Mouse (Mus musculus) neural tube, embryonic 13.5 days (tissue): Measurements from ENCODE around the gene Ddx52. TPM values are rescaled to one million over a fixed set of nuclear protein-coding genes. Genes with fewer than 3 reads are reported as not detected.

Experiments
- ATAC-seq: fragments of 200-750 bp; cut with Nextera tagmentation; 2 replicates; pipeline ENCODE4 v1.8.0; 2017; ENCODE audit warnings: low read depth, mild to moderate bottlenecking, moderate TSS enrichment, moderate library complexity
- H3K27ac ChIP-seq: fragments of 300-500 bp; sonication (generic); replicated peaks from 2 replicates; pipeline ENCODE4 v1.5.1; 2015; ENCODE audit warnings: moderate library complexity, mild to moderate bottlenecking, inconsistent platforms
- H3K27me3 ChIP-seq: fragments of 300-500 bp; sonication (generic); 2 replicates; pipeline ENCODE4 v1.6.1; 2015; ENCODE audit warnings: mild to moderate bottlenecking, inconsistent platforms
- H3K36me3 ChIP-seq: fragments of 300-500 bp; sonication (generic); 2 replicates; pipeline ENCODE4 v1.6.1; 2015; ENCODE audit warnings: mild to moderate bottlenecking, inconsistent platforms
- H3K4me1 ChIP-seq: fragments of 300-500 bp; sonication (generic); replicated peaks from 2 replicates; pipeline ENCODE4 v1.6.1; 2015; ENCODE audit warnings: inconsistent platforms
- H3K4me2 ChIP-seq: fragments of 300-500 bp; sonication (generic); 2 replicates; pipeline ENCODE4 v1.6.1; 2015; ENCODE audit warnings: inconsistent platforms, mild to moderate bottlenecking, moderate library complexity
- H3K4me3 ChIP-seq: fragments of 300-500 bp; sonication (generic); 2 replicates; pipeline ENCODE4 v1.5.1; 2015; ENCODE audit warnings: mild to moderate bottlenecking, inconsistent platforms
- H3K9ac ChIP-seq: fragments of 300-500 bp; sonication (generic); 2 replicates; pipeline ENCODE4 v1.6.1; 2015; ENCODE audit warnings: moderate library complexity, mild to moderate bottlenecking, inconsistent platforms
- H3K9me3 ChIP-seq: fragments of 300-500 bp; sonication (generic); 2 replicates; pipeline ENCODE4 v1.6.1; 2016; ENCODE audit warnings: inconsistent platforms
- WGBS: fragments of 180-500 bp; shearing (Covaris S2); methylation state at CpG from one replicate; pipeline ENCODE4 v1.1.7; 2015; 5-methylcytosine and 5-hydroxymethylcytosine counted together
- polyA plus RNA-seq: library from polyadenylated mRNA; unstranded; fragments of >200 nt; fragmentation: Nextera tagmentation; extraction: Ambion mirVana; gene quantifications from 2 replicates; pipeline ENCODE4 v1.2.1, GENCODE M21; 2015

Ddx52 gene
- polyA plus RNA-seq, 1 experiment from 2014 or later, result 27.7 TPM

DNA sequence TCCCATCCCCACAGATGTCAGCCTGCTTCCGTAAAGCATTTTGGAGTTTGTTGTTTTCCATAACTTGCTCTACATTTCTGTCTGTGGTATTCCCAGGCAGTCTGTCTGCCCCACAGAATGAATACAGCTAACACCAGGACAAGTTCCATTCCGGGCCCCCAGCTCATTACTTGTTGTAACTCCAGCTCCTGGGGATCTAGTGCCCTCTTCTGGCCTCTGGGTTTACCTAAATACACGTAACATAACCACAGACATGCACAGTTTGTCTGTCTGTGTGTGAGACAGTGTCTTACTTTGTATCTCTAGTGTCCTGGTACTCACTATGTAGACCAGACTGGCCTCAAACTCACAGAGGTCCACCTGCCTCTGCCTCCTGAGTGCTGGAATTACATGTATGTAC, 59.4 kb downstream of the Ddx52 start:
- WGBS, result 91% methylated on average over 3 of the region's 3 CpGs
- H3K36me3 ChIP-seq, result peaks cover 96% of the 10 kb centered on the region
- H3K27me3 ChIP-seq, result no peaks in the 10 kb centered on the region
- no peak overlapping the region for H3K4me3 ChIP-seq
- no peak overlapping the region for H3K4me2 ChIP-seq
- no peak for ATAC-seq
- H3K9ac ChIP-seq, result no peak overlapping the region
- no peak overlapping the region for H3K27ac ChIP-seq
- no peaks in the 10 kb centered on the region for H3K9me3 ChIP-seq
- no peaks in the 10 kb centered on the region for H3K4me1 ChIP-seq

- no peaks in the 10 kb centered on the region for H3K27me3 ChIP-seq
- no peak overlapping the region for H3K4me2 ChIP-seq
- H3K27ac ChIP-seq, result no peak overlapping the region
- H3K4me3 ChIP-seq, result no peak overlapping the region
- no peak for ATAC-seq
- 83% methylated on average over 6 of the region's 6 CpGs for WGBS
- H3K9ac ChIP-seq, result no peak overlapping the region
- H3K4me1 ChIP-seq, result no peaks in the 10 kb centered on the region
- no peaks in the 10 kb centered on the region for H3K9me3 ChIP-seq
- peaks cover 85% of the 10 kb centered on the region for H3K36me3 ChIP-seq
Observed at GRCm38 (mm10) chr11:84003986-84004385, 62.1 kb downstream of the Ddx52 start.

DNA sequence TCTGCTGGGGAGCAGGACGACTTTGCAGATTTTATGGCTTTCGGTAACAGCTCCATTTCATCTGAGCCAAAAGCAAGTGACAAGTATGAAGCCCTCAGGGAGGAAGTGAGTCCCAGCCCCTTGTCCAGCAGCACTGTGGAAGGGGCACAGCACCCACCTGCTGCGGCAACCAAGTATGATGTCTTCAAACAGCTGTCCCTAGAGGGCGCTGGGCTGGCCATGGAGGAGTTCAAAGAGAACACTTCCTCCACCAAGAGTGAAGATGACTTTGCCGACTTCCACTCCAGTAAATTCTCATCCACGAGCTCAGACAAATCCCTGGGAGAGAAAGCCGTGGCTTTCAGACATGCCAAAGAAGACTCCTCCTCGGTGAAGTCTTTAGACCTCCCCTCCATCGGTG, 67.1 kb downstream of the Ddx52 start:
- 83% methylated on average over 9 of the region's 9 CpGs for WGBS
- no peak for ATAC-seq
- peaks cover 52% of the 10 kb centered on the region for H3K36me3 ChIP-seq
- no peak overlapping the region for H3K27ac ChIP-seq
- H3K9ac ChIP-seq, result no peak overlapping the region
- H3K9me3 ChIP-seq, result no peaks in the 10 kb centered on the region
- no peak overlapping the region for H3K4me2 ChIP-seq
- H3K27me3 ChIP-seq, result no peaks in the 10 kb centered on the region
- peaks cover 41% of the 10 kb centered on the region for H3K4me1 ChIP-seq
- no peak overlapping the region for H3K4me3 ChIP-seq

DNA sequence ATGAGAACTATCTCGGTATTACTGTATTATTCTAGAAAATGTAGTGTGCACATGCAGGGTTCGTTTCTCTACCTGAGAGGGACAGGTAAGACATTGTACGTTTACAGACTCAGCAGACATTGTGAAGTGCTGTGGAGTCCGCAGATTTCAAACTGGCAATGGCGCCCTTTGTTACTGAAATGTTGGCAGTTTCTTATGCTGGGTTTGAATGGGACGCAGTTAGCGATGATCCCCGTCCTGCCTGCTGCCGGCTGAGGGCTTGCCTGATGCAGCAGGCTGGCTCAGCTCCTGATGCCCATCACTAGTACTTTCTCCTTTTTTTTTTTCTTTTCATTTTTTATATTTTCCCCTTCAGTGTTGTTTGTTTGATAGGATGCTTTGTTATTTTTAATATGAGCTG, 68.5 kb downstream of the Ddx52 start:
- Histone ChIP-seq H3K4me1 (peaks cover 46% of the 10 kb centered on the region), H3K27ac (no peak overlapping the region), H3K36me3 (peaks cover 38% of the 10 kb centered on the region), H3K27me3 (no peaks in the 10 kb centered on the region), H3K4me3 (no peak overlapping the region), H3K9ac (no peak overlapping the region), H3K9me3 (no peaks in the 10 kb centered on the region), H3K4me2 (no peak overlapping the region)
- 65% methylated on average over 9 of the region's 9 CpGs for WGBS
- no peak for ATAC-seq

DNA sequence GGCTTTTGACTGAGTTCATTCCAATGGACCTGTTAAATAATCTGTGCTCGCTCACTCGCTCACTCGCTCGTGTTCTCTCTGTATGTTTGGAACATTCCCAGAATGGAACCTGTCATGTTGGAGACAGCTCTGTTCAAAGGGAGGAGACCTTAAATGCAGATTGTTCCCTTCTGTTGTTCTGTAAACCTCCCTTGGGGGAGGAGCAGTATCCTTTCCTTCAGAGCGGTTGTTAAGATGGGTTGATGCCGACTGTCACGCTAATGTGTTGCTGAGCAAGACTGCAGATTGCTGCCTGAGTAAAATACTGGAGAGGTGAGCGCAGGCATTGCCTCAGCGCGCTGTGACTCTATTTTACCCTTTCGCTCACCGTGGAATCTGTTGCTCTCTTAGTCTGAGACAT, 69.2 kb downstream of the Ddx52 start:
- Histone ChIP-seq H3K4me3 (no peak overlapping the region), H3K36me3 (peaks cover 32% of the 10 kb centered on the region), H3K9me3 (no peaks in the 10 kb centered on the region), H3K9ac (peak overlapping the region; percentile 4; the same call in 1 of the 2 replicates), H3K4me1 (peaks cover 46% of the 10 kb centered on the region), H3K27ac (peak overlapping the region; percentile 20; the same call in 1 of the 2 replicates), H3K27me3 (no peaks in the 10 kb centered on the region), H3K4me2 (no peak overlapping the region)
- WGBS, result 16% methylated on average over 12 of the region's 12 CpGs
- ATAC-seq, result no peak

DNA sequence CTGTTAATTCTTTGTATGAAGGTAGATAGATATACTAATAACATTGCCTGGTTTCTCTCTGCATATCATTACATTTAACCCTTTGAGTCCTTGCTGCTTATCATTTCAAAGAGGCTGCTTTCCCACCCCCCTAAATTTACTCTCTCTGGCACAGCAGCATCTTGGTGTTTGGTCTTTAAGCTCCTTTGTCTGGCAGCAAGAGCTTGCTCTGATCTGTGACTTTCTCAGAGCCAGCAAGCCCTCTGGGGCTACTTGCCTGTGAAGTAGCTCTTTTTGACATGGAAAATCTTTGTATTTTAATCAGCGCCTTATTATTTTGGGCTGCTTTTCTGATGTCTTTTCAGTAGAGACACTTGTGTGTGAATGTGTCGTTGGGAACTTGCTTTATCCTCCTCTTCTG, 69.7 kb downstream of the Ddx52 start:
- Histone ChIP-seq H3K9me3 (no peaks in the 10 kb centered on the region), H3K4me1 (peaks cover 46% of the 10 kb centered on the region), H3K9ac (0 out of 2 replicates have a peak overlapping the region, but pooled peaks have one; percentile 4), H3K27ac (peak overlapping the region; percentile 20; the same call in 1 of the 2 replicates), H3K36me3 (peaks cover 27% of the 10 kb centered on the region), H3K27me3 (no peaks in the 10 kb centered on the region), H3K4me2 (no peak overlapping the region), H3K4me3 (no peak overlapping the region)
- WGBS, result 29% methylated on average over 2 of the region's 2 CpGs
- ATAC-seq, result no peak

Other genes starting within 250 kb of the Ddx52 start
- gene Wfdc17, start 238.1 kb upstream of the Ddx52 start, polyA plus RNA-seq, result not detected in 2 replicates
- not detected in 2 replicates for gene Wfdc18, start 233.0 kb upstream of the Ddx52 start, polyA plus RNA-seq
- not detected in 2 replicates for gene Wfdc21, start 195.1 kb upstream of the Ddx52 start, polyA plus RNA-seq
- 32.7 and 35.5 TPM in 2 replicates for gene Heatr6, start 188.4 kb upstream of the Ddx52 start, polyA plus RNA-seq
- gene Hnf1b, start 92.0 kb upstream of the Ddx52 start, polyA plus RNA-seq, result 0.32 and 0.33 TPM in 2 replicates
- gene Synrg, start 22.4 kb downstream of the Ddx52 start, polyA plus RNA-seq, result 23.2 and 25.4 TPM in 2 replicates
- 8.7 and 10.4 TPM in 2 replicates for gene Dusp14, start 127.2 kb downstream of the Ddx52 start, polyA plus RNA-seq
- 27.7 and 28.4 TPM in 2 replicates for gene Tada2a, start 187.5 kb downstream of the Ddx52 start, polyA plus RNA-seq
- gene Acaca, start 187.6 kb downstream of the Ddx52 start, polyA plus RNA-seq, result 19.8 and 22.6 TPM in 2 replicates
- gene Gm11437, start 225.4 kb downstream of the Ddx52 start, polyA plus RNA-seq, result 0.15 TPM in 1 of 2 replicates, not detected in the other